Mouse (Mus musculus): Measurements from ENCODE around the gene Hes2.

- TF ChIP-seq CTCF (IDR thresholded peaks at IDR 0.05; ENCODE audit: borderline replicate concordance, insufficient read depth, low read depth, low read length) (no peak), POLR2A (IDR thresholded peaks at IDR 0.05; ENCODE audit: borderline replicate concordance, insufficient read depth, low read length) (no peak)
Measured at GRCm38 (mm10) chr4:152206199-152206598, 47.5 kb downstream of the Hes2 start.
